Mouse (Mus musculus) lung, adult 18-20 months (tissue): ENCODE results near the gene Ranbp3l.

ENCODE experiments used
- DNase-seq, 2 experiments: peaks; one replicate each; pipeline ENCODE4 v3.0.0; 2022; ENCODE audit warnings: mixed read lengths in 2 of 2

The Ranbp3l gene

DNA sequence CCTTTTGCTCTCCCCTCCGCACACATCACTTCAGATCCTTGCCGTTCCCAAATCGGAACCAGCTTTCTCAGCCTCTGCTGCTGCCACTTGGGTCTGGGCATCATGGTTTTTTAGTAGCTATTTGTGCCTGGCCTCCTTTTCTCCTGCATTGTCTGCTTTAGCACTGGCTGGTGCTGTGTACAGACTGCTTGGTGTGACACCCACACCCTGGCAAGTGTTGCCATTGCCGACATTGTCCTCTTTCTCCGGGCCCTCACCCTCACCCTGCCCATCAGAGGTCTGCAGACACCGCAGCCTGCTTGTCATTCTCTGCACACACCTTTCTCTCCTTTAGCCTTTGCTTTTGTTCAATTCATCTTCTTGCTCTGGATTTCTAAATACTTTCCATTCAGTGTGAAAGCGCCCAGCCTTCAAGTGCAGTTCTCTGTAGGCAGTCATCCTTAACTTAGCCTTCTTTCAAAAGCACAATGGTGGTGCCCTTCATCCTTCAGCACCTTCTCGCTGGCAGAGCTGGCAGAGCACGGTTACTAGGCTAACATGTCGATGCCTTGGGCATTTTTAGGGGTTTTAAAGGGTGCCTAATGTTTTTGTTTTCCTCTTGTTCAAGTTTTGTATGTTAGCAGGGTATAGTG, 132.8 kb downstream of the Ranbp3l start:
- no peak for DNase-seq

DNA sequence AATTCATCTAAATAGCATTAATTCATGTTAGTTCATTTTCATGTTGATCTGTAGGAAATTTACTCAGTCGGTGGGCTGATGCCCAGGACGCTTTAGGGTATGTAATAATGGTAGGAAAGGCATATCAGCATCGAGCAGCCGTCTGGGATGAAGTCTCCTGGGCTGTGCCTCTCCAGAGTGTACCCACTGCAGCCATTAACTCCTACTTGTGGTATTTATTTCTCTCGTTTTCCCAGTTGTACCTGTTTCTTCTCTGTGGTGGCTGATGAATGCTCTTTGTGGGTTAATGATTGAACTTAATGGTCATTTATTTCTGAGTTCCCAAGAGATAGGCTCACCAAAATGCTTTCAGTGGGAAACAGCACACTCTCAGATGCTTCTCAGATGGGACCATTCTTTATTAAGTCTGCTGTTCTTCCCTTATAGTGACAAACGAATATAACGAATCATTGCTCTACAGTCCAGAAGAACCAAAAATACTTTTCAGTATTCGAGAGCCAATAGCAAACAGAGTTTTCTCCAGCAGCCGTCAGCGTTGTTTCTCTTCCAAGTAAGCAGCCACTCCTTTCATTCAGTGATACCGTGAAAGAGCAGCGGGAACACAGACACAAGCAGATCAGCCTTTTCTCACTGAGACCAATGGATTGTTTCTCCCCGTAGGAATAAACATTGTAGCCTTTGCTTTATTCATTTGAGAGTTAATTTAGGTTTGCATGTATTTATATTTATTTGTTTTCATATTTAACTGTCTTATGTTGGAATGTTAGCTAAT, 138.7 kb downstream of the Ranbp3l start:
- DNase-seq: no peak

DNA sequence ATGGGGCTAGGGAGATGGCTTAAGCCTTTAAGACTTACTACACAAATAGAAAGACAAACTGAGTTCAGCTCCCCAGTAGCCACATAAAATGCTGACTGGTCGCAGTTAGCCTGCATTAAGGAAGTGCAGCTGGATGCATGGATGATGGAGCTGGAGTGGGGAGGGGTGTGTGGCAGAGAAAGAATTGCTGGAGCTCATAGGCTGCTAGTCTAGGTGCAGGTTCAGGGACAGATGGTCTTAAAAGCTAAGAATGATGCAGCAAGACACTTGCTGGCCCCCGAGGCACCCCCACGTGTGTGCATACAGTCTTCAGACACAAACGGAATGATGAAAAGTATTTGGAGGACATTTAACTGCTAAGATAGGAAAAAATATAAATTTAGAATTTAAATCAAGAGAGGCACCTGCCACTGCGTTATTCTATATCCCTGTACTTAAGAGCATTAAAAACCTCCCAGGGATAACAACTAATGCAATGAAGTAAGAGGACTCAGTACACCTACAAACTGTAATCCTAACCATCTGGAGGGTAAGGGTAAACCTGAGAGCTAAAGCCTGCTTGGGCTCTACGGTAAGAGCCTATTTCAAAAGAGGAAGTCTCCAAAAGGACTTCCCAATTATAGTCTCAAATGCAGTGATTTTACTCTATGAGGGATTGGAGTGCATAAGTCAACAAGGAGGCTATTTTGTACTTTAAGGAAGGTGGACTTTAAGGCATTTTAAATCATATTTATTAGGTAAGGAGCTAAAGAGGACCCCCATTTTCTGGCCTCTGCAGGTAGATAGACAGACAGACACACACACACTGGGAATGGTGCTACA, 143.0 kb downstream of the Ranbp3l start:
- DNase-seq: no peak

DNA sequence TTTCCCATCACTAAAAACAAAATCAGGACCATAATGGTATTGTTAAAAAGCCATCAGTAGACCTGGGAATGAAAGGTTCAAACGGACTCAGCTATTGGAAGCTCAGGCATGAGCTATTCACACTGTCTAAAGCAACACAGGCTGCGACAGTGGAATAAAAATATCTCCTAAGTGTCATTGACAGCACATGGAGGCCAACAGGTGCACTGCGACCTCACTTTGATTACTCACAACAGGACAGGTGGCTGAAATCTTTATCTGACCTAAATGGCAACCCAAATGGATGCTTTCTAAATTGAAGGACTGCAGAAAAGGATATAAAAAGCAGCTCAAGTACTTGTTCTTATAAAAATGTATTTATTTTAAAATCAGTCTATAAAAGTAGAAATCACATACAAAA, 143.9 kb downstream of the Ranbp3l start:
- no peak for DNase-seq

DNA sequence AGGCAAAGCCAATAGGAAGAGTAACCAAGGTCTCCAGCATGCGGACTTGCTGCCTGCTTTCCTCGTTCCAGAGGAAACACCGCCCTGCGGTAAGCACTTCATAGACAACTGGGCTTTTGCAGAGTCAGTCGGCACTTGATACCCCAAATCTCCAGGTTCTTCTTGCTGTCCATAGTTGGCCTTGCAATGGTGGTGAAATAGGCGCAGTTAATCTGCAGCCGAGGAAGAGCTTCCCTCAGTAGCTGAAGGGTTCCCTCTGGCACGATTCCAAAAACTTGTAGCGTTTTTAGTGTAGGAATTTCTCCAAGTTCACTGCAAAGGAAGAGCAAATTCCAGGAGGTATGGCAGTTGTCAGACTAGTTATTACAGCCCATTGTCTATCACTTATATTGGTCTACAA, 145.8 kb downstream of the Ranbp3l start:
- DNase-seq: no peak

DNA sequence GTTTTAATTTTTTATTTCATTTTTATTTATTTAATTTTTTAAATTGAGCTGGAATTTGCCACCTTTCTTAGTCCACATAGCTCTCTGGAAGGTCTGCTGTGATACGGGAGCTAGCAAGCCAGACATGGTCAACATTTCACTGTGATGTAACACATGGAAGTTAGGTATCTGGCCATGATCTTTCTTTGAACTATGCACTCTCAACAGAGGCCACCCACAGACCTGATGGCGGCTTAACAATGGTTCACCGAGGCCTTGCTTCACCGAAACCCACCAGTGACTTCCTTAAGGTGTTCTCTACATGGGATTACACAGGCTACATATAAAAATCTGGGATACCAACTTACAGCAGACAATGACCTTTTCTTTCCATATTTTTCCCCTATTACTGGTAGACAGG, 146.4 kb downstream of the Ranbp3l start:
- no peak for DNase-seq

- DNase-seq: no peak
These were observed 146.8 kb downstream of the Ranbp3l start for GRCm38 (mm10) chr15:9114599-9114998.
